Mouse (Mus musculus): ENCODE results near the gene Itgb6. TPM values are rescaled to one million over a fixed set of nuclear protein-coding genes. Genes with fewer than 3 reads are reported as not detected.

Itgb6 gene
- total RNA-seq (2014; rRNA removed; ENCODE audit: low replicate concordance) (1.7 and 2.4 TPM in 2 replicates), polyA plus RNA-seq (2015; fragmentation: Nextera tagmentation; extraction: Ambion mirVana) (0.51 and 0.71 TPM in 2 replicates)

DNA sequence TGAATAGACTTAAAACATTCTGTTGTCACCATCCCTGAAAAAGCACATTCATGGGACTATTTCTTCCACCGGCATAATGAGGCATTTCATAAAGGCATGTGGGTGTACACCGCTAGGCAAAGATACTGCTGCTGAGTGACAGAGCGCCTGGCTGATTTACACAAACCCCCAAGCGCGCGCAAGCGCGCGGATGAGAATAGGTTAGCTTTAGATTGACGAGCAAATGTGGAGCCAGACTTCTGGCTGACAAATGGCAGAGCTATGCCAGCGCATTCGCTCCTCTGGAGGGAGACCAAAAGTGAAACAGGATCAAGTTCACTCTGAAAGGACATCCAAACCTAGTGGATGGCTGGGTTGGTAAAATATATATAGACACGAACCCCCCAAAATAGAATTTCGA, at the start of gene Itgb6:
Gene Itgb6 (minus strand): TSS at position 130 of the 400 bp plus-strand sequence.
- Histone ChIP-seq H3K4me1 (ENCODE audit: control insufficient read depth, insufficient read depth) (peaks cover 10% of the 10 kb centered on the region; the same call in 1 of the 2 replicates), H3K27me3 (ENCODE audit: control insufficient read depth, insufficient read depth, low read length) (no peaks in the 10 kb centered on the region), H3K36me3 (replicated peaks; ENCODE audit: control insufficient read depth, insufficient read depth, low read length) (no peaks in the 10 kb centered on the region), H3K9me3 (replicated peaks; ENCODE audit: control insufficient read depth, low read length) (no peaks in the 10 kb centered on the region), H3K9ac (replicated peaks; ENCODE audit: low read depth, low read length) (peak within 1 kb of the TSS; percentile 4; the same call in 1 of the 2 replicates), H3K27ac (ENCODE audit: low read depth) (peak within 1 kb of the TSS; percentile 93), H3K4me2 (ENCODE audit: low read depth, low read length) (peak within 1 kb of the TSS; percentile 47), H3K4me3 (ENCODE audit: low read depth, low read length) (peak within 1 kb of the TSS; percentile 10; the same call in 1 of the 2 replicates)
- DNase-seq (ENCODE audit: low spot score) = peak; percentile 59
- WGBS = 41% methylated on average over 14 of the region's 14 CpGs
- TF ChIP-seq CTCF (IDR thresholded peaks at IDR 0.05; ENCODE audit: low read depth) (no peak), EP300 (IDR thresholded peaks at IDR 0.05; ENCODE audit: low read depth) (no peak)
- peak; percentile 28; the same call in 1 of the 2 replicates for ATAC-seq (ENCODE audit: insufficient read depth, low read depth)

DNA sequence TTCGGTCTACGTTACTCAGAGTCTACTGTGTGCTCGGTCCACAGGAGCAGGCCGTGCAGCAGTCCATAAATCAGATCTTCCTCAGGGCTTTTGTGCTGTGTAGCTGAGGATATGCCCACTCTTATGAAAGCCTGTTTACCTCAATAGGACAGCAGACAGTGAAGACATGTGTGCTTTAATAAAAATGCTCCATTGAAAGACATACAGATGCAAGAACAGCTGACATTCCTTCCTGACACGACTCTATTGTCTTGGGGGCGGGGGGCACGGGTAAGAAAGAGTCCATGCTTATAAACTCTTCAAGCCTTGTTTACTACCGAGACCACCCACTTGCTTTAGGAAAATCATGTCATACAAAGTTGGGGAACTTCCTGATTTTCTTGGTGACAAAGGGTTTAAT, 44.0 kb upstream of the Itgb6 start:
- Histone ChIP-seq H3K36me3 (replicated peaks; ENCODE audit: control insufficient read depth, insufficient read depth, low read length) (peaks cover 72% of the 10 kb centered on the region), H3K4me2 (ENCODE audit: low read depth, low read length) (no peak overlapping the region), H3K27me3 (ENCODE audit: control insufficient read depth, insufficient read depth, low read length) (no peaks in the 10 kb centered on the region), H3K27ac (ENCODE audit: low read depth) (no peak overlapping the region), H3K4me1 (ENCODE audit: control insufficient read depth, insufficient read depth) (no peaks in the 10 kb centered on the region), H3K9ac (replicated peaks; ENCODE audit: low read depth, low read length) (no peak overlapping the region), H3K9me3 (replicated peaks; ENCODE audit: control insufficient read depth, low read length) (no peaks in the 10 kb centered on the region), H3K4me3 (ENCODE audit: low read depth, low read length) (no peak overlapping the region)
- 83% methylated on average over 8 of the region's 8 CpGs for WGBS
- DNase-seq (ENCODE audit: low spot score) = no peak
- no peak for ATAC-seq (ENCODE audit: insufficient read depth, low read depth)
- TF ChIP-seq CTCF (IDR thresholded peaks at IDR 0.05; ENCODE audit: low read depth) (no peak), EP300 (IDR thresholded peaks at IDR 0.05; ENCODE audit: low read depth) (no peak)

DNA sequence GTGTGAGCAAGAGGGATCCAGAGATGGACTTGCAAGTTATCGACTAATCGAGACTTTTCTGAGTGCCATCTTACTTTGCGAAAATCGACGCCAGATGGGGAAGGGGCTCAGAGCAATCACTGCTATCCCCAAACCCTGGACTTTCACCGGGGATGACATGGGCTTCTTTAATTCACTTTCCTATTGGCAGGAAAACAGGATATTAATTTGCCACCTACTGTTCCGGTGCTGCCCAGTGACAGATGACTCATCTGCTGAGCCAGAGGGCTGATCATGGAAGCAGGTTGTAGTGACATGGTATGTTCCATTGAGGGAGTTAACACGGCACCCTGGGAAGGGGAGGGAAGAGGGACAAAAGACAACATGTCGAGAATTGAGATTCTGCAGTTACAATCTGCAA, 33.8 kb upstream of the Itgb6 start:
- no peak for DNase-seq (ENCODE audit: low spot score)
- H3K27ac ChIP-seq (ENCODE audit: low read depth) = no peak overlapping the region
- H3K9me3 ChIP-seq (replicated peaks; ENCODE audit: control insufficient read depth, low read length) = no peaks in the 10 kb centered on the region
- no peak for ATAC-seq (ENCODE audit: insufficient read depth, low read depth)
- no peak for TF ChIP-seq EP300 (IDR thresholded peaks at IDR 0.05; ENCODE audit: low read depth)
- no peak for TF ChIP-seq CTCF (IDR thresholded peaks at IDR 0.05; ENCODE audit: low read depth)
- no peak overlapping the region for H3K9ac ChIP-seq (replicated peaks; ENCODE audit: low read depth, low read length)
- no peaks in the 10 kb centered on the region for H3K27me3 ChIP-seq (ENCODE audit: control insufficient read depth, insufficient read depth, low read length)
- H3K4me1 ChIP-seq (ENCODE audit: control insufficient read depth, insufficient read depth) = no peaks in the 10 kb centered on the region
- 87% methylated on average over 9 of the region's 9 CpGs for WGBS
- H3K4me3 ChIP-seq (ENCODE audit: low read depth, low read length) = no peak overlapping the region
- peaks cover 92% of the 10 kb centered on the region for H3K36me3 ChIP-seq (replicated peaks; ENCODE audit: control insufficient read depth, insufficient read depth, low read length)
- no peak overlapping the region for H3K4me2 ChIP-seq (ENCODE audit: low read depth, low read length)

DNA sequence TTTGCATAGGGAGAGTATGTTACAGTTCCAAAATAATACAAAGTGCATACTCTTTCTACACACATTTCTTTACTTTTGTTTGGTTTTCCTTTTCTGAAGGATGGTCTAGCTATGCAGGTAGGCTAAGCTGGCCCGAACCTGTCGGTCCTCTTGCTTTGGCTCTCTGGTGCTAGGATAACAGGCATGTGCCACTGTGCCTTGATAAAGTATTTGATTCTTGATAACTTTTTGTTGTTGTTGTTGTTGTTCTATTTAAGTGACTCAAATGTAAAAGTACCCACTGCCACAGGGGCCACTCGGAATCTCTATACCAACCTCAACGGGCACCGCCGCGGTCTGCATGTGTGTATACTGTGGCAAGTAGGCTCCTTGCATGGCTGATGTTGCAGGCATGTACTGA, 32.7 kb upstream of the Itgb6 start:
- WGBS = 95% methylated on average over 7 of the region's 7 CpGs
- ATAC-seq (ENCODE audit: insufficient read depth, low read depth) = no peak
- Histone ChIP-seq H3K9ac (replicated peaks; ENCODE audit: low read depth, low read length) (no peak overlapping the region), H3K27me3 (ENCODE audit: control insufficient read depth, insufficient read depth, low read length) (no peaks in the 10 kb centered on the region), H3K27ac (ENCODE audit: low read depth) (no peak overlapping the region), H3K4me2 (ENCODE audit: low read depth, low read length) (no peak overlapping the region), H3K9me3 (replicated peaks; ENCODE audit: control insufficient read depth, low read length) (no peaks in the 10 kb centered on the region), H3K4me1 (ENCODE audit: control insufficient read depth, insufficient read depth) (no peaks in the 10 kb centered on the region), H3K36me3 (replicated peaks; ENCODE audit: control insufficient read depth, insufficient read depth, low read length) (peaks cover 88% of the 10 kb centered on the region), H3K4me3 (ENCODE audit: low read depth, low read length) (no peak overlapping the region)
- TF ChIP-seq CTCF (IDR thresholded peaks at IDR 0.05; ENCODE audit: low read depth) (no peak), EP300 (IDR thresholded peaks at IDR 0.05; ENCODE audit: low read depth) (no peak)
- DNase-seq (ENCODE audit: low spot score) = no peak

DNA sequence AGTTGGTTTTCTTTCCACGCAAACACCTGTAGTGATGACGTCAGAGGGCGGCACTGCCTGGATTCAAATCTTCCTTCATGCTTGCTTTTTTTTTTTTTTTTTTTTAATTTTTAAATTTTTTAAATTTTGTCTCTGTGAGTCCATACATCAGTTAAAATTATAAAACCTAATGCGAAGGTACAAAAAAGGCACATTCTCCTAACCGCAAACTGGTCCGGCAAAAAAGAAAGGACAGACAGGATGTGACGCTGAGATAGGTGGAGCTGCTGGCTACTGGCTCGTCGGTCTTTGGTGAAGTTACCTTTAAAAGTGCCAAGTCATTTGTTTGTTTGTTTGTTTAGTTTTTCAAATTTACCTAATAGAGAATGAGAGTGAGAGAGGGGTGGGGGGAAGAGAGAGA, 28.8 kb upstream of the Itgb6 start:
- TF ChIP-seq CTCF (IDR thresholded peaks at IDR 0.05; ENCODE audit: low read depth) (no peak), EP300 (IDR thresholded peaks at IDR 0.05; ENCODE audit: low read depth) (no peak)
- Histone ChIP-seq H3K27me3 (ENCODE audit: control insufficient read depth, insufficient read depth, low read length) (no peaks in the 10 kb centered on the region), H3K4me3 (ENCODE audit: low read depth, low read length) (no peak overlapping the region), H3K36me3 (replicated peaks; ENCODE audit: control insufficient read depth, insufficient read depth, low read length) (peaks cover 57% of the 10 kb centered on the region), H3K9me3 (replicated peaks; ENCODE audit: control insufficient read depth, low read length) (no peaks in the 10 kb centered on the region), H3K9ac (replicated peaks; ENCODE audit: low read depth, low read length) (no peak overlapping the region), H3K4me1 (ENCODE audit: control insufficient read depth, insufficient read depth) (no peaks in the 10 kb centered on the region), H3K4me2 (ENCODE audit: low read depth, low read length) (no peak overlapping the region), H3K27ac (ENCODE audit: low read depth) (no peak overlapping the region)
- 93% methylated on average over 9 of the region's 9 CpGs for WGBS
- DNase-seq (ENCODE audit: low spot score) (no peak), ATAC-seq (ENCODE audit: insufficient read depth, low read depth) (no peak)

DNA sequence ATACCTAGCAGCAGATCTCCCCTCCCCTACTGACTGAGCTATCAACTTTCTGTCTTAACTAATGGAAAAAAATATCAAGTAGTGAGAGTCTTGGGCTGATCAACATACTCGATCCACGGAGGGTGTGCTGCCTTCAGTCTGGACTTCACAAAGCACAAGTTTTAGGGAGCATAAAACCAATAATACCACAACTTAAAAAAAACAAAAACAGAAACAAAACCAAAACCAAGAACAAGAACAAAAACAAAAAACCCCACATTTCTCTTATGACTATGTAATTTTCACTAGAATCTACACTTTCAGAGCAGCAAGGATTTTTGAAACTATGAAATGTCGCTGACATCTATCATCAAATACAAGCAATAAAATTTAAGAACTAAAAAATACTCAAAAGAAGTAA, 28.1 kb upstream of the Itgb6 start:
- Histone ChIP-seq H3K4me3 (ENCODE audit: low read depth, low read length) (no peak overlapping the region), H3K4me2 (ENCODE audit: low read depth, low read length) (no peak overlapping the region), H3K36me3 (replicated peaks; ENCODE audit: control insufficient read depth, insufficient read depth, low read length) (peaks cover 50% of the 10 kb centered on the region), H3K4me1 (ENCODE audit: control insufficient read depth, insufficient read depth) (no peaks in the 10 kb centered on the region), H3K9ac (replicated peaks; ENCODE audit: low read depth, low read length) (no peak overlapping the region), H3K9me3 (replicated peaks; ENCODE audit: control insufficient read depth, low read length) (no peaks in the 10 kb centered on the region), H3K27me3 (ENCODE audit: control insufficient read depth, insufficient read depth, low read length) (no peaks in the 10 kb centered on the region), H3K27ac (ENCODE audit: low read depth) (no peak overlapping the region)
- WGBS = 87% methylated on average over 3 of the region's 3 CpGs
- ATAC-seq (ENCODE audit: insufficient read depth, low read depth) = no peak
- TF ChIP-seq EP300 (IDR thresholded peaks at IDR 0.05; ENCODE audit: low read depth) = no peak
- TF ChIP-seq CTCF (IDR thresholded peaks at IDR 0.05; ENCODE audit: low read depth) = no peak
- DNase-seq (ENCODE audit: low spot score) = no peak
